Comparison of ENCODE assay signal across 8 mouse cellular contexts in genomic region chr2:162658997-162659396, GRCm38 (mm10). TPM values are rescaled to one million over a fixed set of nuclear protein-coding genes. Genes with fewer than 3 reads are reported as not detected.
A peak's percentile ranks its signal among the peaks of the same experiment; 100 is the strongest.
DNase-seq lines count a peak whose midpoint lies in the region; ATAC-seq and TF ChIP-seq lines count a peak whose summit lies in the region.

No protein-coding gene starts in this region.

- TF ChIP-seq POLR2A in spleen, adult 2 months (IDR thresholded peaks at IDR 0.05; ENCODE audit: low read depth, low read length), result no peak
- no peak for TF ChIP-seq POLR2A in limb, embryonic 14.5 days (IDR thresholded peaks at IDR 0.05; ENCODE audit: borderline replicate concordance, extremely low read depth, insufficient read depth, insufficient read length)

- DNase-seq in spleen, adult 2 months (ENCODE audit: low read depth in 1 of 2, low spot score in 2 of 2), result no peak
- no peak for DNase-seq in spleen, adult 12 weeks (ENCODE audit: low spot score)
- DNase-seq in limb, embryonic 14.5 days (ENCODE audit: low spot score), result peak; percentile 87
- DNase-seq in telencephalon, adult 2 months (ENCODE audit: low read depth, low spot score), result peak; percentile 78

- no peak overlapping the region for H3K9ac ChIP-seq in embryonic facial prominence, embryonic 12.5 days
- H3K9ac ChIP-seq in heart, embryonic 11.5 days (ENCODE audit: low read depth, low read length), result no peak overlapping the region
- H3K9ac ChIP-seq in kidney, embryonic 15.5 days, result no peak overlapping the region
- no peak overlapping the region for H3K9ac ChIP-seq in limb, embryonic 14.5 days (ENCODE audit: low read depth, low read length, severe bottlenecking)
- peak overlapping the region; percentile 87 for H3K9ac ChIP-seq in midbrain, embryonic 16.5 days (ENCODE audit: low read depth, low read length)

- ATAC-seq in embryonic facial prominence, embryonic 12.5 days (ENCODE audit: insufficient number of reproducible peaks, insufficient read depth, low FRiP score, low TSS enrichment), result no peak
- ATAC-seq in heart, embryonic 11.5 days (replicated peaks; ENCODE audit: insufficient number of reproducible peaks, low FRiP score, low TSS enrichment), result no peak
- ATAC-seq in kidney, embryonic 15.5 days (replicated peaks; ENCODE audit: low FRiP score), result no peak
- no peak for ATAC-seq in limb, embryonic 14.5 days (ENCODE audit: low FRiP score, low read depth)
- no peak for ATAC-seq in midbrain, embryonic 16.5 days

- no peaks in the 10 kb centered on the region for H3K4me1 ChIP-seq in spleen, adult 2 months (ENCODE audit: control insufficient read depth, insufficient read depth, insufficient read length)
- peaks cover 5% of the 10 kb centered on the region for H3K4me1 ChIP-seq in embryonic facial prominence, embryonic 12.5 days
- H3K4me1 ChIP-seq in heart, embryonic 11.5 days (ENCODE audit: control insufficient read depth, insufficient read depth, low read length), result no peaks in the 10 kb centered on the region; the same call in 1 of the 2 replicates
- H3K4me1 ChIP-seq in kidney, embryonic 15.5 days, result peaks cover 40% of the 10 kb centered on the region
- peaks cover 6% of the 10 kb centered on the region; the same call in 1 of the 2 replicates for H3K4me1 ChIP-seq in limb, embryonic 14.5 days (ENCODE audit: control insufficient read depth, insufficient read depth, low read length)
- H3K4me1 ChIP-seq in midbrain, embryonic 16.5 days (ENCODE audit: control insufficient read depth, insufficient read depth, low read length), result peaks cover 37% of the 10 kb centered on the region

- peak overlapping the region; percentile 99 for H3K4me2 ChIP-seq in embryonic facial prominence, embryonic 12.5 days (replicated peaks)
- peak overlapping the region; percentile 97 for H3K4me2 ChIP-seq in heart, embryonic 11.5 days
- H3K4me2 ChIP-seq in kidney, embryonic 15.5 days, result peak overlapping the region; percentile 90
- peak overlapping the region; percentile 93 for H3K4me2 ChIP-seq in limb, embryonic 14.5 days (replicated peaks; ENCODE audit: low read depth, low read length, severe bottlenecking)
- peak overlapping the region; percentile 87 for H3K4me2 ChIP-seq in midbrain, embryonic 16.5 days (ENCODE audit: low read length)

- WGBS in spleen, adult 2 months, result 1% methylated on average over 18 of the region's 18 CpGs
- under 1% methylated on average over 18 of the region's 18 CpGs for WGBS in embryonic facial prominence, embryonic 12.5 days
- WGBS in heart, embryonic 11.5 days (ENCODE audit: insufficient replicate concordance), result under 1% methylated on average over 18 of the region's 18 CpGs
- under 1% methylated on average over 18 of the region's 18 CpGs for WGBS in kidney, embryonic 15.5 days
- under 1% methylated on average over 18 of the region's 18 CpGs for WGBS in limb, embryonic 14.5 days
- WGBS in midbrain, embryonic 16.5 days, result under 1% methylated on average over 18 of the region's 18 CpGs

- H3K9me3 ChIP-seq in embryonic facial prominence, embryonic 12.5 days, result no peaks in the 10 kb centered on the region
- H3K9me3 ChIP-seq in heart, embryonic 11.5 days (replicated peaks; ENCODE audit: control insufficient read depth, low read length), result no peaks in the 10 kb centered on the region
- no peaks in the 10 kb centered on the region for H3K9me3 ChIP-seq in kidney, embryonic 15.5 days (replicated peaks)
- no peaks in the 10 kb centered on the region for H3K9me3 ChIP-seq in limb, embryonic 14.5 days (ENCODE audit: control insufficient read depth, low read length)
- no peaks in the 10 kb centered on the region for H3K9me3 ChIP-seq in midbrain, embryonic 16.5 days (replicated peaks; ENCODE audit: control insufficient read depth, low read length, poor library complexity, severe bottlenecking)

- H3K4me3 ChIP-seq in spleen, adult 2 months (ENCODE audit: extremely low read depth, insufficient read depth, insufficient read length), result no peak overlapping the region
- H3K4me3 ChIP-seq in embryonic facial prominence, embryonic 12.5 days, result peak overlapping the region; percentile 15; the same call in 1 of the 2 replicates
- H3K4me3 ChIP-seq in heart, embryonic 11.5 days (ENCODE audit: low read depth, low read length), result peak overlapping the region; percentile 55
- H3K4me3 ChIP-seq in kidney, embryonic 15.5 days (replicated peaks), result peak overlapping the region; percentile 55
- H3K4me3 ChIP-seq in limb, embryonic 14.5 days (replicated peaks; ENCODE audit: low read length), result peak overlapping the region; percentile 50
- H3K4me3 ChIP-seq in midbrain, embryonic 16.5 days (ENCODE audit: low read depth, low read length), result peak overlapping the region; percentile 83

- H3K36me3 ChIP-seq in spleen, adult 2 months (ENCODE audit: control insufficient read depth, insufficient read depth, low read length), result no peaks in the 10 kb centered on the region
- no peaks in the 10 kb centered on the region for H3K36me3 ChIP-seq in embryonic facial prominence, embryonic 12.5 days
- H3K36me3 ChIP-seq in heart, embryonic 11.5 days (ENCODE audit: control insufficient read depth, insufficient read depth, low read length), result no peaks in the 10 kb centered on the region
- no peaks in the 10 kb centered on the region for H3K36me3 ChIP-seq in kidney, embryonic 15.5 days
- no peaks in the 10 kb centered on the region for H3K36me3 ChIP-seq in limb, embryonic 14.5 days (ENCODE audit: control insufficient read depth, insufficient read depth, low read length)
- no peaks in the 10 kb centered on the region for H3K36me3 ChIP-seq in midbrain, embryonic 16.5 days (ENCODE audit: control insufficient read depth, insufficient read depth, low read length)

- H3K27me3 ChIP-seq in spleen, adult 2 months (ENCODE audit: control insufficient read depth, insufficient read depth, low read length), result peaks cover 7% of the 10 kb centered on the region
- H3K27me3 ChIP-seq in embryonic facial prominence, embryonic 12.5 days, result peaks cover 68% of the 10 kb centered on the region
- peaks cover 58% of the 10 kb centered on the region for H3K27me3 ChIP-seq in heart, embryonic 11.5 days (ENCODE audit: control insufficient read depth, insufficient read depth, low read length)
- H3K27me3 ChIP-seq in kidney, embryonic 15.5 days, result peaks cover 84% of the 10 kb centered on the region
- peaks cover 57% of the 10 kb centered on the region for H3K27me3 ChIP-seq in limb, embryonic 14.5 days (ENCODE audit: control insufficient read depth, insufficient read depth, low read length)
- H3K27me3 ChIP-seq in midbrain, embryonic 16.5 days (ENCODE audit: control insufficient read depth, insufficient read depth, low read depth, low read length), result no peaks in the 10 kb centered on the region

- H3K27ac ChIP-seq in spleen, adult 2 months (ENCODE audit: insufficient read depth, low read length), result no peak overlapping the region
- H3K27ac ChIP-seq in embryonic facial prominence, embryonic 12.5 days, result no peak overlapping the region
- no peak overlapping the region for H3K27ac ChIP-seq in heart, embryonic 11.5 days (ENCODE audit: low read depth, low read length)
- H3K27ac ChIP-seq in kidney, embryonic 15.5 days, result no peak overlapping the region
- no peak overlapping the region for H3K27ac ChIP-seq in limb, embryonic 14.5 days (replicated peaks; ENCODE audit: low read depth, low read length)
- peak overlapping the region; percentile 64 for H3K27ac ChIP-seq in midbrain, embryonic 16.5 days (ENCODE audit: low read length)

- peak; percentile 74 for TF ChIP-seq CTCF in spleen, adult 2 months (IDR thresholded peaks at IDR 0.05; ENCODE audit: extremely low read depth, insufficient read depth, insufficient read length, insufficient replicate concordance)

RNA-seq across cellular contexts. Expression of gene Ptprt, which starts 1.9 kb away (rescaled TPM):
- 0.04 and 0.25 TPM in 2 replicates for polyA plus RNA-seq in spleen, adult 2 months (2012; rRNA removed)
- polyA plus RNA-seq in embryonic facial prominence, embryonic 12.5 days (2016; fragmentation: Nextera tagmentation; extraction: Ambion mirVana), result 1.3 TPM in 2 replicates
- 0.23 and 0.66 TPM in 2 replicates for polyA plus RNA-seq in heart, embryonic 11.5 days (2014; fragmentation: Nextera tagmentation; extraction: Ambion mirVana)
- polyA plus RNA-seq in kidney, embryonic 15.5 days (2015; fragmentation: Nextera tagmentation; extraction: Ambion mirVana), result 2.9 and 3.2 TPM in 2 replicates
- 2.2 and 4.7 TPM in 2 replicates for polyA plus RNA-seq in limb, embryonic 14.5 days (2012; rRNA removed)
- 1.5 and 3.1 TPM in 2 replicates for polyA plus RNA-seq in limb, embryonic 14.5 days (2014; fragmentation: Nextera tagmentation; extraction: Ambion mirVana)
- 11.7 and 12.4 TPM in 2 replicates for polyA plus RNA-seq in midbrain, embryonic 16.5 days (2015; fragmentation: Nextera tagmentation; extraction: Ambion mirVana)

Comparison
In these comparisons a context has a peak if more than half of its experiments do, and no peak if none do; other contexts are left out.
1. DNase-seq: peak in limb, embryonic 14.5 days (single experiment) and telencephalon, adult 2 months (single experiment); none in spleen, adult 2 months (0 of 2) and spleen, adult 12 weeks (single experiment).
2. Peak in every context shown above with its lines, with median percentiles within 50 percentile points of each other: H3K4me2 ChIP-seq.